Mouse (Mus musculus): ENCODE measurements around the gene Nod2. TPM values are rescaled to one million over a fixed set of nuclear protein-coding genes. Genes with fewer than 3 reads are reported as not detected.

The Nod2 gene
- polyA plus RNA-seq, 1 experiment from 2014 or later: 0.28 TPM

DNA sequence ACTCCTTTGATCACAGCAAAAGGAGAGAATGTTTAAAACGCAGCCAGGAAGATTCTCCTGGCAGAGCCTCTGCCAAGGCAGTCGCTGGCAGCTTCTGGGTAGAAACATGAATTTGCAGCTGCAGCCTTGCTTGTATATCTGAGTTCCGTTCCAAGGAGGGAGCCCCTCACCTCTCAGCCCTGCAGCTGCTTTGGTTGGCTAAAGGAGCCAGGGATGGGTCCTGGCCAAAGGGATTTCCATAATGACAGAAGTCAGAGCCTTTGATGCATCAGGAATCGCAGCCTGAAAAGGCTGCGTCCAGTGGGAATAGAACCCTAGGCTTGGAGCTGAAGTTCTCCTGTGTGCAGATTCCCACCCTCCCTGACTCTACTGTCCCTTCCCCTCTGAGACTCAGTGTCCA lies 32.1 kb upstream of the Nod2 start:
- 55% methylated on average over 5 of the region's 5 CpGs for WGBS
- ATAC-seq (ENCODE audit: insufficient read depth, low FRiP score): no peak

DNA sequence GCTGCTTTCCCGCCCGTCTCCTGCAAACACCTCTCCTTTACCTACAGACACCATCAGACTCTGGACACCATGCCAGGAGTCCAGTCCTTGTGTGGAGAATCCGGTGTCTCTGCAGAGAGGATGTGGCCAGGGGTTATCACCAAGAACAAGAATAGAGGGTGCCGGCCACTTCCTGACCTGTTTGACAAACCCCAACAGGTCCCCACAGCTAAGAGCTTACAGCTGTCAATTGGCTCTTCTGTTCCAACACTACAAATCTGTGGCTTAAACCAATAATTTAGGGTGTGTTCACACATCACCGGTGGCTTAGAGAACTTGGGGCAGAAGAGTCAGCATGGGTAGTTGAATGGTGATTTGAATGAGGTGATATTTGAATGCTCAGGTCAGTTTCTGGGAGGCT lies 28.5 kb upstream of the Nod2 start:
- Histone ChIP-seq H3K36me3 (ENCODE audit: control insufficient read depth, insufficient read depth, low read length) (no peaks in the 10 kb centered on the region), H3K27ac (ENCODE audit: low read length) (no peak overlapping the region), H3K4me3 (replicated peaks; ENCODE audit: low read length) (no peak overlapping the region), H3K4me2 (ENCODE audit: low read depth, low read length) (no peak overlapping the region), H3K4me1 (ENCODE audit: control insufficient read depth, insufficient read depth, low read length) (no peaks in the 10 kb centered on the region), H3K27me3 (ENCODE audit: control insufficient read depth, insufficient read depth, low read length) (peaks cover 3% of the 10 kb centered on the region; the same call in 1 of the 2 replicates), H3K9ac (ENCODE audit: low read length) (no peak overlapping the region), H3K9me3 (replicated peaks; ENCODE audit: control insufficient read depth, low read length) (0 out of 2 replicates have a peak, but pooled peaks cover 4% of the 10 kb centered on the region)
- ATAC-seq (ENCODE audit: insufficient read depth, low FRiP score): no peak
- 46% methylated on average over 5 of the region's 5 CpGs for WGBS

More for the DNA sequence above, 32.1 kb upstream of the Nod2 start:
- H3K9ac ChIP-seq (ENCODE audit: low read length): no peak overlapping the region
- H3K27ac ChIP-seq (ENCODE audit: low read length): no peak overlapping the region
- no peaks in the 10 kb centered on the region for H3K4me1 ChIP-seq (ENCODE audit: control insufficient read depth, insufficient read depth, low read length)
- 0 out of 2 replicates have a peak, but pooled peaks cover 4% of the 10 kb centered on the region for H3K9me3 ChIP-seq (replicated peaks; ENCODE audit: control insufficient read depth, low read length)
- H3K4me3 ChIP-seq (replicated peaks; ENCODE audit: low read length): no peak overlapping the region
- no peaks in the 10 kb centered on the region for H3K36me3 ChIP-seq (ENCODE audit: control insufficient read depth, insufficient read depth, low read length)
- no peak overlapping the region for H3K4me2 ChIP-seq (ENCODE audit: low read depth, low read length)
- H3K27me3 ChIP-seq (ENCODE audit: control insufficient read depth, insufficient read depth, low read length): no peaks in the 10 kb centered on the region

DNA sequence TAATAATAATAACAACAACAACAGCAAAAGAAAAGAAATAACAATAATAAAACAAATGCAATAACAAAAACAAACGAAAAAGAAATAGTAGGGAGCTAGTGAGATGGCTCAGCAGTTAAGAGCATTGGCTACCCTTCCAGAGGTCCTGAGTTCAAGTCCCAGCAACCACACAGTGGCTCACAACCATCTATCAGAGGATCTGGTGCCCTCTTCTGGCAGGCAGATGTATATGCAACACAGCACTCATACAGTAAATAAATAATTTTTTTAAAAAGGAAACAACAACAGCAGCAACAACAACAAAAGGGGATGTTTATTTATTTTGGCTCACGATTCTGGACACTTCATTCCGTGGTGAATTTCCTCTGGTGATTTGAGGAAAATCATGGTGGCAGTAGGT lies 27.6 kb upstream of the Nod2 start:
- no peaks in the 10 kb centered on the region for H3K36me3 ChIP-seq (ENCODE audit: control insufficient read depth, insufficient read depth, low read length)
- H3K9ac ChIP-seq (ENCODE audit: low read length): no peak overlapping the region
- H3K27ac ChIP-seq (ENCODE audit: low read length): no peak overlapping the region
- no peak overlapping the region for H3K4me2 ChIP-seq (ENCODE audit: low read depth, low read length)
- 0 out of 2 replicates have a peak, but pooled peaks cover 4% of the 10 kb centered on the region for H3K9me3 ChIP-seq (replicated peaks; ENCODE audit: control insufficient read depth, low read length)
- 66% methylated on average over 3 of the region's 3 CpGs for WGBS
- peaks cover 3% of the 10 kb centered on the region; the same call in 1 of the 2 replicates for H3K27me3 ChIP-seq (ENCODE audit: control insufficient read depth, insufficient read depth, low read length)
- H3K4me3 ChIP-seq (replicated peaks; ENCODE audit: low read length): no peak overlapping the region
- H3K4me1 ChIP-seq (ENCODE audit: control insufficient read depth, insufficient read depth, low read length): no peaks in the 10 kb centered on the region
- no peak for ATAC-seq (ENCODE audit: insufficient read depth, low FRiP score)

DNA sequence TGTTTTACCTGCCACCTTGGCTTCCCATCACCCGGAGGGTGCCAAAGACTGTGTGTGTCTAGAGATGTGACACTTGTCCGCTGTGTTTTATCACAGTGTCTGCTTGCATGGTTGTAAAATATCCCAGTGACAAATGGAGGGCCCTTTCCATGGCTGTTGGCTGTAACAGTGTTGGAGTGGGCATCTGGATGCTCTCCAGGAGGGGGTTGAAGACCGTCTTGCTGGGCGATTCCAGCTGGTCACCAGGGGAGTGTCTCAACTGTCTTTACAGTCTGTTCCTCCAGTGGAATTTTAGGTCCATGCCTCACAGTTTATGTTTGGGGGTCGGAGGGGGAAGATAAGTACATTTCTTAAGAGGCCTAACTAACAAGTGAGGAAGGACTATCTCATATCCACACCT lies 26.2 kb upstream of the Nod2 start:
- Histone ChIP-seq H3K9me3 (replicated peaks; ENCODE audit: control insufficient read depth, low read length) (0 out of 2 replicates have a peak, but pooled peaks cover 4% of the 10 kb centered on the region), H3K4me3 (replicated peaks; ENCODE audit: low read length) (no peak overlapping the region), H3K9ac (ENCODE audit: low read length) (0 out of 2 replicates have a peak overlapping the region, but pooled peaks have one; percentile 22), H3K36me3 (ENCODE audit: control insufficient read depth, insufficient read depth, low read length) (no peaks in the 10 kb centered on the region), H3K27me3 (ENCODE audit: control insufficient read depth, insufficient read depth, low read length) (peaks cover 3% of the 10 kb centered on the region; the same call in 1 of the 2 replicates), H3K4me1 (ENCODE audit: control insufficient read depth, insufficient read depth, low read length) (no peaks in the 10 kb centered on the region), H3K27ac (ENCODE audit: low read length) (no peak overlapping the region), H3K4me2 (ENCODE audit: low read depth, low read length) (no peak overlapping the region)
- 57% methylated on average over 5 of the region's 5 CpGs for WGBS
- ATAC-seq (ENCODE audit: insufficient read depth, low FRiP score): no peak

DNA sequence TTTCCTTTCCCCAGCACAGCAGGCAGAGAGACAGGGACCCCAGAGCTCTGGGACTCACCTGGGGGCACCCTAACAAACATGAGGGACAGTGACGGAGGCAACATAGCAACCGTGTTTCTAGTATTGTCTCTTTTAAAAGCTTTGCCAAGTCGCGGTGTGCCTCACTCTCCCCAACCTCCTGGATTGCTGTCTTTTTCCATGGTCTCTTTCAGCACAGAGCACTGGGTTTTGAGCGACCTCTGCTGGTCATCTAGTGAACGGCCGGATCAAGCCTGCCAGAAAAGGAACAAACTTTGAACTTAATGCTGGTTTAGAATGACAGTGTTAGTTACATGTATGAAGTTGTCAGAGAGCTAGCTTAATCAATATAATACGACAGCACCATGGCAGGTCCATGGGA lies 25.7 kb upstream of the Nod2 start:
- Histone ChIP-seq H3K4me2 (ENCODE audit: low read depth, low read length) (no peak overlapping the region), H3K9ac (ENCODE audit: low read length) (0 out of 2 replicates have a peak overlapping the region, but pooled peaks have one; percentile 22), H3K9me3 (replicated peaks; ENCODE audit: control insufficient read depth, low read length) (0 out of 2 replicates have a peak, but pooled peaks cover 4% of the 10 kb centered on the region), H3K27ac (ENCODE audit: low read length) (no peak overlapping the region), H3K4me1 (ENCODE audit: control insufficient read depth, insufficient read depth, low read length) (no peaks in the 10 kb centered on the region), H3K36me3 (ENCODE audit: control insufficient read depth, insufficient read depth, low read length) (no peaks in the 10 kb centered on the region), H3K4me3 (replicated peaks; ENCODE audit: low read length) (no peak overlapping the region), H3K27me3 (ENCODE audit: control insufficient read depth, insufficient read depth, low read length) (peaks cover 7% of the 10 kb centered on the region; the same call in 1 of the 2 replicates)
- 2% methylated on average over 8 of the region's 8 CpGs for WGBS
- ATAC-seq (ENCODE audit: insufficient read depth, low FRiP score): peak; percentile 52; the same call in 1 of the 2 replicates

DNA sequence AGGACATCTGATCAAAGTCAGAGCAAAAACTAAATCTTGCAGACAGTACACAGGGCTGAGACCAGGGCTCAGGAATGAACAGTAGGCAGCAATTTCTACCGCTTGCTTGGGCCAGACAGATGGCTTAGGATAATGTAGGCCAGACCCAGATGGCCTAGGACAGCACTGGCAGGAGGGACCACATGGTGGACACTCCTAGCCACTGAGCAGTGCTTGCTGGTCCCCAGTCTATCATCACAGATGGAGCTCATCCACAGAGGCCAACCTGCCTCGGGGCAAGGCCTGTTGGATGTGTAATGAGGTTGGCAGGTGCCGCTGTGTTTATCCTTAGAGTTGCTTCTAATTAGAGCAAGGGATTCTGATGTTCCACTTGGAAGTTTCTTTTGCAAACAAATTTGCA lies 23.8 kb upstream of the Nod2 start:
- H3K4me3 ChIP-seq (replicated peaks; ENCODE audit: low read length): no peak overlapping the region
- H3K9ac ChIP-seq (ENCODE audit: low read length): no peak overlapping the region
- no peak overlapping the region for H3K27ac ChIP-seq (ENCODE audit: low read length)
- H3K4me1 ChIP-seq (ENCODE audit: control insufficient read depth, insufficient read depth, low read length): peaks cover 9% of the 10 kb centered on the region; the same call in 1 of the 2 replicates
- peaks cover 8% of the 10 kb centered on the region; the same call in 1 of the 2 replicates for H3K27me3 ChIP-seq (ENCODE audit: control insufficient read depth, insufficient read depth, low read length)
- no peak for ATAC-seq (ENCODE audit: insufficient read depth, low FRiP score)
- WGBS: 81% methylated on average over 3 of the region's 3 CpGs
- H3K4me2 ChIP-seq (ENCODE audit: low read depth, low read length): no peak overlapping the region
- 0 out of 2 replicates have a peak, but pooled peaks cover 4% of the 10 kb centered on the region for H3K9me3 ChIP-seq (replicated peaks; ENCODE audit: control insufficient read depth, low read length)
- H3K36me3 ChIP-seq (ENCODE audit: control insufficient read depth, insufficient read depth, low read length): no peaks in the 10 kb centered on the region

DNA sequence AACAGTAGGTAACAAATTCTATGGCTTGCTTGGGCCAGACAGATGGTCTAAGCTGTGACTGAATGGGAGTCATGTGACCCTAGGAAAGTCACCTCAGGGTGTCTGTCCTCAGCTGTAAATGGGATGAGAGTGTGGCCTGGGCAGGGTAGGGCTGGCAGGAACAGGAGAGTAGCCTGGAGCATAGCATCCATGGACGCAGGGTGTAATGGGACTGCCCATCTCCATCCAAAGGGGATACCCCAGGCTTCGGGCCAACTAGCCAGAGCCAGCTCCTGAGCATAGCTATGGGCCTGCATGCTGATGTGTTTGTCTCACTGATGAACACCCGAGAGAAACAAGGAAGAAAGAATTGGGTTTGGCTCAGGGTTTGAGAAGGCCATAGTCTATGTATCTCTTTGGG lies 22.8 kb upstream of the Nod2 start:
- H3K9ac ChIP-seq (ENCODE audit: low read length): no peak overlapping the region
- H3K27ac ChIP-seq (ENCODE audit: low read length): no peak overlapping the region
- H3K36me3 ChIP-seq (ENCODE audit: control insufficient read depth, insufficient read depth, low read length): no peaks in the 10 kb centered on the region
- peaks cover 9% of the 10 kb centered on the region; the same call in 1 of the 2 replicates for H3K4me1 ChIP-seq (ENCODE audit: control insufficient read depth, insufficient read depth, low read length)
- ATAC-seq (ENCODE audit: insufficient read depth, low FRiP score): no peak
- no peak overlapping the region for H3K4me3 ChIP-seq (replicated peaks; ENCODE audit: low read length)
- 87% methylated on average over 3 of the region's 3 CpGs for WGBS
- H3K9me3 ChIP-seq (replicated peaks; ENCODE audit: control insufficient read depth, low read length): 0 out of 2 replicates have a peak, but pooled peaks cover 3% of the 10 kb centered on the region
- H3K27me3 ChIP-seq (ENCODE audit: control insufficient read depth, insufficient read depth, low read length): peaks cover 13% of the 10 kb centered on the region; the same call in 1 of the 2 replicates
- H3K4me2 ChIP-seq (ENCODE audit: low read depth, low read length): no peak overlapping the region

DNA sequence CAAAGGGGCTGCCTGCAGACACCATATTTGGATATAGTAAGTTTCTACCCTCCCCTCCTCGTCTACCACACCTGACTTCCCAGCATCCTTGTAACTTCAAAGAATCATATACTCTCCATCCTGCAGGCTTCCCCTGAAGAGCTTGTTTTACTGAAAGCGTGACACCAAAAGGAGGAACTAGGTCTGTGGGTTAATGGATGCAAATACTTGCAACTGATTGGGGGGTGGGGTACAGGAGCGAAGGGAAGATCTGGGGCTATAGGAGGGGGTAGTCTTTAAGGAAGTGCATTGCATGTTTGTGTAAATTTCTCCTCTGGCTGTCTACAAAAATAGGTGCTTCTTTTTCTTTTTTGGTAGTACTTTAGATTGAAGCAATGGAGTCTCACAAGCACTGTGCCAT lies 20.7 kb upstream of the Nod2 start:
- H3K4me3 ChIP-seq (replicated peaks; ENCODE audit: low read length): no peak overlapping the region
- H3K27me3 ChIP-seq (ENCODE audit: control insufficient read depth, insufficient read depth, low read length): peaks cover 13% of the 10 kb centered on the region; the same call in 1 of the 2 replicates
- no peak overlapping the region for H3K27ac ChIP-seq (ENCODE audit: low read length)
- no peak overlapping the region for H3K9ac ChIP-seq (ENCODE audit: low read length)
- no peaks in the 10 kb centered on the region for H3K9me3 ChIP-seq (replicated peaks; ENCODE audit: control insufficient read depth, low read length)
- 47% methylated on average over 3 of the region's 3 CpGs for WGBS
- H3K36me3 ChIP-seq (ENCODE audit: control insufficient read depth, insufficient read depth, low read length): no peaks in the 10 kb centered on the region
- no peak for ATAC-seq (ENCODE audit: insufficient read depth, low FRiP score)
- peaks cover 9% of the 10 kb centered on the region; the same call in 1 of the 2 replicates for H3K4me1 ChIP-seq (ENCODE audit: control insufficient read depth, insufficient read depth, low read length)
- H3K4me2 ChIP-seq (ENCODE audit: low read depth, low read length): peak overlapping the region; percentile 95; the same call in 1 of the 2 replicates

DNA sequence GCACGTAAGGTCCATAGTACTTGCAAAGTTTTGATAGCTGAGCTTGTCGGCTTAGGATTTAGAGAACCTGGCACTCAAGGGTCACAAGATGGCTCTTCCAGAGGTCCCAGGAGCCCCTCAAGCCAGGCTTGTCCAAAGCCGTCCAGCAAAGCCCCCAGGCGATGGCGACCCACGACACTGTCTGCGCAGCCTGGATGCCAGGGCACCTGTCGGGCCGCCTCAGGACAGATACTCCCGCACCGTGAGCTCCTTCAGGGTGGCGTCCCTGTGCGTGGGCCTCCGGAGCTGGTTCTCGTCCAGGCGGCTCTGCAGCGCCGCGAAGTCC lies 20.2 kb upstream of the Nod2 start:
- no peak for ATAC-seq (ENCODE audit: insufficient read depth, low FRiP score)
- peak overlapping the region; percentile 95 for H3K4me2 ChIP-seq (ENCODE audit: low read depth, low read length)
- no peak overlapping the region for H3K27ac ChIP-seq (ENCODE audit: low read length)
- peaks cover 9% of the 10 kb centered on the region; the same call in 1 of the 2 replicates for H3K4me1 ChIP-seq (ENCODE audit: control insufficient read depth, insufficient read depth, low read length)
- WGBS: 13% methylated on average over 19 of the region's 19 CpGs
- peaks cover 13% of the 10 kb centered on the region; the same call in 1 of the 2 replicates for H3K27me3 ChIP-seq (ENCODE audit: control insufficient read depth, insufficient read depth, low read length)
- no peaks in the 10 kb centered on the region for H3K36me3 ChIP-seq (ENCODE audit: control insufficient read depth, insufficient read depth, low read length)
- H3K4me3 ChIP-seq (replicated peaks; ENCODE audit: low read length): peak overlapping the region; percentile 58
- no peaks in the 10 kb centered on the region for H3K9me3 ChIP-seq (replicated peaks; ENCODE audit: control insufficient read depth, low read length)
- H3K9ac ChIP-seq (ENCODE audit: low read length): peak overlapping the region; percentile 83
